Mouse (Mus musculus) embryonic facial prominence, embryonic 14.5 days (tissue): Measurements from ENCODE around the gene Fam92b. TPM values are rescaled to one million over a fixed set of nuclear protein-coding genes. Genes with fewer than 3 reads are reported as not detected.

ENCODE experiments used
- ATAC-seq: fragments of 200-750 bp; cut with Nextera tagmentation; 2 replicates; pipeline ENCODE4 v1.8.0; 2017; ENCODE audit warnings: low read depth, moderate number of reproducible peaks, moderate TSS enrichment
- DNase-seq: peaks from one replicate; pipeline ENCODE4 v3.0.0-alpha.2; 2015; ENCODE audit warnings: low spot score
- H3K27ac ChIP-seq: fragments of 300-500 bp; sonication (generic); replicated peaks from 2 replicates; pipeline ENCODE4 v1.5.1; 2014; ENCODE audit warnings: low read depth, mild to moderate bottlenecking, low read length, moderate library complexity
- H3K27me3 ChIP-seq: fragments of 300-500 bp; sonication (generic); replicated peaks from 2 replicates; pipeline ENCODE4 v1.6.1; 2014; ENCODE audit warnings: low read length; ENCODE audit not compliant: control insufficient read depth, insufficient read depth
- H3K36me3 ChIP-seq: fragments of 300-500 bp; sonication (generic); 2 replicates; pipeline ENCODE4 v1.6.1; 2014; ENCODE audit warnings: low read length, mixed read lengths; ENCODE audit not compliant: control insufficient read depth, insufficient read depth
- H3K4me1 ChIP-seq: fragments of 300-500 bp; sonication (generic); 2 replicates; pipeline ENCODE4 v1.6.1; 2014; ENCODE audit warnings: antibody characterized with exemption, low read length; ENCODE audit not compliant: control insufficient read depth, insufficient read depth
- H3K4me2 ChIP-seq: fragments of 300-500 bp; sonication (generic); 2 replicates; pipeline ENCODE4 v1.6.1; 2014; ENCODE audit warnings: low read depth, mild to moderate bottlenecking, low read length, moderate library complexity, mixed read lengths
- H3K4me3 ChIP-seq: fragments of 300-500 bp; sonication (generic); 2 replicates; pipeline ENCODE4 v1.5.1; 2014; ENCODE audit warnings: low read depth, mild to moderate bottlenecking, low read length
- H3K9ac ChIP-seq: fragments of 300-500 bp; sonication (generic); 2 replicates; pipeline ENCODE4 v1.6.1; 2014; ENCODE audit warnings: low read depth, mild to moderate bottlenecking, low read length, moderate library complexity, mixed read lengths
- H3K9me3 ChIP-seq: fragments of 300-500 bp; sonication (generic); 2 replicates; pipeline ENCODE4 v1.6.1; 2016; ENCODE audit warnings: low read length; ENCODE audit not compliant: control insufficient read depth
- WGBS: fragments of 180-500 bp; shearing (Covaris S2); extraction: QIAGEN DNeasy Blood & Tissue Kit; methylation state at CpG from one replicate; pipeline ENCODE4 v1.1.7; 2014; 5-methylcytosine and 5-hydroxymethylcytosine counted together
- polyA plus RNA-seq: library from polyadenylated mRNA; unstranded; fragments of >200 nt; fragmentation: Nextera tagmentation; extraction: Ambion mirVana; gene quantifications from 2 replicates; pipeline ENCODE4 v1.2.1, GENCODE M21; 2014

Gene Fam92b
- polyA plus RNA-seq, 1 experiment from 2014 or later, result 3.5 TPM

DNA sequence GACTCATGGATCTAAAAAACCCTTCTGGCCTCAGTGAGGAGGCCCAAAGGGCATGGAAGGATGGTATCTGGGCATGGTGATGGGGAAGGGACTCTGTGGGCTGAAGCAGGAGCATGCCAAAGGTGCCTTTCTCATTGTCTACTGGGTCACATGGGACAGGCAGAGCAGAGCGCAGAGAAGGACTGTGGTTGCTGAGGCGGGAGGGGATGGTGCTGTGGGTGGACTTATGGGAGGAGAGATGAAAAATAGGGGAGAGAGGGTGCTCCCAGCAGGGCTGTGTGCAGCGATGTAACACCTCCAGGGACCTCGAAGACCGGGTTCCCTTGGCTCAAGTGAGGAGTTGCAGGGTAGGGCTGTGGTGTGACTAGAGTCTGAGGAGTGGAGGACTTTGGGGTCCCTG, 14.9 kb upstream of the Fam92b start:
- H3K4me1 ChIP-seq, result peaks cover 12% of the 10 kb centered on the region
- DNase-seq, result no peak
- H3K4me3 ChIP-seq, result no peak overlapping the region
- H3K27ac ChIP-seq, result peak overlapping the region; percentile 78; the same call in 1 of the 2 replicates
- no peak overlapping the region for H3K4me2 ChIP-seq
- 96% methylated on average over 5 of the region's 5 CpGs for WGBS
- H3K27me3 ChIP-seq, result no peaks in the 10 kb centered on the region
- H3K36me3 ChIP-seq, result no peaks in the 10 kb centered on the region
- no peak overlapping the region for H3K9ac ChIP-seq
- no peaks in the 10 kb centered on the region for H3K9me3 ChIP-seq
- no peak for ATAC-seq

DNA sequence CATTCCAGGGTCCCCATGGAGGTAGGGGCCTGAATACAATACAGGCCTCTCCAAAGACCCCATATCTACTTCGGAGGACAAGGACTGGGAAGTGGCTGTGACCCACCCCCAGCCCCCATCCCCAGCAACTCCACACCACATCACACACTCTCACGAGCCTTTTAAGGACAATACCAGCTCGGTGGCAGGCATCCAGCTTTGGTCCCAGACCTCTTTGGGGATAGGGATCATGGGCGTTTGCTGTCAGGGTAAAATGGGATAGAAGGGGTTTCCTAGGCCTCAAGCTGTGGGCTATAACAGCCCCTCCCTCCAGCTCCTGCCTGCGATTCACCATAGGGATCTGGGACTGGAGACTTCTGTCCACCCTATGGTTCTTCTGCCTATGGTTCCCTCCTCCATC, 14.4 kb upstream of the Fam92b start:
- Histone ChIP-seq H3K4me2 (no peak overlapping the region), H3K36me3 (no peaks in the 10 kb centered on the region), H3K9ac (peak overlapping the region; percentile 17), H3K4me3 (no peak overlapping the region), H3K27me3 (no peaks in the 10 kb centered on the region), H3K27ac (peak overlapping the region; percentile 78), H3K4me1 (peaks cover 13% of the 10 kb centered on the region), H3K9me3 (no peaks in the 10 kb centered on the region)
- no peak for ATAC-seq
- DNase-seq, result no peak
- 54% methylated on average over 5 of the region's 5 CpGs for WGBS

DNA sequence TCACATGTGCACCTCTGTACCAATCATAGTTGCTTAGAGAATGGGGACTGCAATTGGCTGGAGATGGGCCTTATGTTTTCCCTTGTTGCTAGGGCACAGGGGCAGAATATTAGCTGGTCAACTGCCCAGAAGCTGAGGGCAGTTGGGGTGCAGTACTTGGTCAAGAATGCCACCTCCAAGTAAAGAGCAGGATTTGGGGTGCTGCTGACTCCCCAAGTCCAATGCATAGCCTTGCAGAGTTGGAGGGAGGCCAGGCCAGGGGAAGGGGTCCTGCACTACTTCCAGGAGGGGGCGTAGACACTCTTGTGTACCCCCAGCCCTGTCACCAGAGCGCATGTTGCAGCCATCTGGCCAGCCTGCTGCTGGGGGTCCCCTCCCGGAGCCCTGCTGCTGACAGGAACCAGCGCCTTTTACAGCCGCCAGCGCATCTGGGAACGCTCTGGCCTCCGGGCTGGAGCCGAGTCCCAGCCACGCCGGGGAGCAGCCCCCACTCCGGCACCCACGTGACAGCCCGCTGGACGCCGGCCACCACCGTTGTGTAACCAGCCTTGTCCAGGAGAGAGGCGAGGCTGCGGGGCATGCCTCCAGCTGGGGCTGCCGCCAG, 13.6 kb upstream of the Fam92b start:
- H3K9me3 ChIP-seq, result no peaks in the 10 kb centered on the region
- peak overlapping the region; percentile 16 for H3K4me3 ChIP-seq
- no peaks in the 10 kb centered on the region for H3K36me3 ChIP-seq
- ATAC-seq (peak; percentile 91), DNase-seq (peak; percentile 90)
- peak overlapping the region; percentile 17 for H3K9ac ChIP-seq
- peak overlapping the region; percentile 78 for H3K27ac ChIP-seq
- WGBS, result 34% methylated on average over 4 of the region's 20 CpGs
- H3K4me2 ChIP-seq, result peak overlapping the region; percentile 49
- no peaks in the 10 kb centered on the region for H3K27me3 ChIP-seq
- H3K4me1 ChIP-seq, result peaks cover 20% of the 10 kb centered on the region

DNA sequence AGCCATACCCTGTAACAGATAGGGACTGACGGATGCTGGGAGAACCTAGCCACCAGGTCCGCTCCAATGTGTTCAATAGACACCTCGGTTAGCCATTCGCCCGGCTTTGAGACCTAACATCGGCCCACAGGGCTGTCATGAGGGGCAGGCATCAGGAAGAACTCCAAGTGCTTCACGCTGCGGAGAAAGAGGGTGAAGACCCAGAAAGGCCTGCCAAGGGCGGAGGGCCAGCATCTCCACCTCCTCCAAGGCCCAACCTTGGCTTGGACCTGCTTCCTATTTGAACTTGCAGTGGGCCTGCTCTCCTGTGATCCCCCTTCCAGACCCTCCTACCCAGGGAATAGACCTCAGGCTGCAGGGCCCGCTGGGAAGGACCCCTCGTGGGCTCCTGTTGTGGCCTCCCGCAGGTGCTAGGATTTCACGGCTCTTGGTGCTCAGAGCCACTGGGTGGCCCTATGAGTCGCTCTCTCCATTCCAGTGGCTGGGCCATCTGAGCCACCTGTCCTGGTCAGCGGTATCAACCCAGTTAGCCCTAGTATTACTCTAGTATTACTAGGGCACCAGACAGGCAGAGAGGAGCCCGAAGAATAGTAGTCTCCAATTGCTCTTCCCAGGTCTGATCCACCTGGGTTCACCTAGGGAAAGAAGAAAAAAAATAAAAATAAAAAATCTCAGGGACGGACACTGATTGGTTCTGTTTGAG, 13.0 kb upstream of the Fam92b start:
- Histone ChIP-seq H3K27me3 (no peaks in the 10 kb centered on the region), H3K9me3 (no peaks in the 10 kb centered on the region), H3K4me1 (peaks cover 27% of the 10 kb centered on the region), H3K36me3 (no peaks in the 10 kb centered on the region), H3K27ac (no peak overlapping the region), H3K4me3 (no peak overlapping the region), H3K4me2 (no peak overlapping the region), H3K9ac (no peak overlapping the region)
- DNase-seq (no peak), ATAC-seq (no peak)
- WGBS, result 82% methylated on average over 17 of the region's 17 CpGs

DNA sequence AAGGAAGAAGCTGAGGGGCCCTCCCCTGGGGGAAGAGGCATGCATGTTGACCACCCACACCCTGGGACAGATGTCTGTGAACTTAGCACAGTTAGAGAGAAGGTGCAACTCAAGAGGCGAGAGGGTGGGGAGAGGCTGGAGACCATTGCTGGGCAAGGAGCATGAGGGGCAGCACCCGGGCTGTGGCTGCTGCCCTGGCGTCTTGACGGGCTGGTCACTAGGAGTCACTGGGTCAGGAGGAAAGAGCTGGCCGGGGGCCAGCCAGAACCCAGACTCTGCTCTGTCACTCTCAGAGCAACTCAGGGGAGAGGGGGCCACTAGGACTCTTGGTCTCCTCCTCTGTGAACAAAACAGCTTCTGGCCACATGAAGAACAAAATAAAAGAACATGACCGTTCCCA, 12.2 kb upstream of the Fam92b start:
- Histone ChIP-seq H3K27ac (no peak overlapping the region), H3K4me2 (no peak overlapping the region), H3K4me3 (no peak overlapping the region), H3K27me3 (no peaks in the 10 kb centered on the region), H3K36me3 (no peaks in the 10 kb centered on the region), H3K4me1 (peaks cover 35% of the 10 kb centered on the region), H3K9ac (no peak overlapping the region), H3K9me3 (no peaks in the 10 kb centered on the region)
- 83% methylated on average over 6 of the region's 6 CpGs for WGBS
- no peak for DNase-seq
- ATAC-seq, result no peak

DNA sequence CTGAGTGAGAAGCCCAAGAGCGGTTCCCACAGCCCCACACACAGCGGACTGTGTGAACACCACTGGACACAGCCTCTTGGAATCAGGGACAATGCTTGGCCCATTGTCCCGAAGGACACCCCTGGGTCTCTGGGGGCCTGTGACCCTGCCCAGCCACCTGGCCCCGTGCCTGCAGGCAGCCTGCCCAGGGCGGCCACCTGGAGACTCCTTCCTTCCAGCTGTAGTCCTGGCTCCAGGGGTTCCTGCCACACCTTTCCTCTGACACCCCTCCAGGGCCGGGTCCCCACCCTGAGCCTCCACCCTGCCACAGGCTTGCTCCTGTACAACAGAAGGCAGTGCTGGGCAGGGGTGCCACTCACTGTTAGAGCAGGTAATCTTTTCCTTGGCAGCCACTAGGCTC, 11.2 kb upstream of the Fam92b start:
- ATAC-seq (no peak), DNase-seq (no peak)
- Histone ChIP-seq H3K4me1 (peaks cover 38% of the 10 kb centered on the region), H3K9me3 (no peaks in the 10 kb centered on the region), H3K4me2 (no peak overlapping the region), H3K27ac (no peak overlapping the region), H3K27me3 (no peaks in the 10 kb centered on the region), H3K9ac (no peak overlapping the region), H3K36me3 (no peaks in the 10 kb centered on the region), H3K4me3 (no peak overlapping the region)
- 86% methylated on average over 6 of the region's 6 CpGs for WGBS

DNA sequence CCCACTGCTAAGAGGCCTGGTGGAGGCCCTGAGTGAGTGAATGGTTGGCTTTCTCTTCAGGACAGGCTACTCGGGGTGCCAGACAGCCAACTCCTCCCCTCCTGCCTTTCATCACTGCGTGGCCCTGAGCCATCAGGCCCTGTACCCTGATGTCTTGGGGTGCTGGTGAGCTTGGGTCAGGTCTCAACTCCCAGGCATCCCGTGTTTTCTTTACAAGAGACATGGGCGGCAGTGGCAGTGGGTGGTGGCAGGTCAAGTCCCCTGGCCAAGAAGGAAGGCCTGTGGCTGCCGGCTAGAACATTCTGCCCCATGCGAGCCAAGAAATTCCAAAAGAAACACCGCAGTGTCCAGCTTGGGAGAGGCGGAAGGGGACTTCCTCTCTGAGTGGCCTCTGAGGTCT, 9.2 kb upstream of the Fam92b start:
- WGBS, result 56% methylated on average over 8 of the region's 8 CpGs
- ATAC-seq, result no peak
- peaks cover 33% of the 10 kb centered on the region for H3K4me1 ChIP-seq
- no peaks in the 10 kb centered on the region for H3K27me3 ChIP-seq
- no peaks in the 10 kb centered on the region for H3K9me3 ChIP-seq
- H3K9ac ChIP-seq, result no peak overlapping the region
- H3K4me2 ChIP-seq, result no peak overlapping the region
- no peak overlapping the region for H3K4me3 ChIP-seq
- no peak for DNase-seq
- H3K36me3 ChIP-seq, result no peaks in the 10 kb centered on the region
- H3K27ac ChIP-seq, result no peak overlapping the region

DNA sequence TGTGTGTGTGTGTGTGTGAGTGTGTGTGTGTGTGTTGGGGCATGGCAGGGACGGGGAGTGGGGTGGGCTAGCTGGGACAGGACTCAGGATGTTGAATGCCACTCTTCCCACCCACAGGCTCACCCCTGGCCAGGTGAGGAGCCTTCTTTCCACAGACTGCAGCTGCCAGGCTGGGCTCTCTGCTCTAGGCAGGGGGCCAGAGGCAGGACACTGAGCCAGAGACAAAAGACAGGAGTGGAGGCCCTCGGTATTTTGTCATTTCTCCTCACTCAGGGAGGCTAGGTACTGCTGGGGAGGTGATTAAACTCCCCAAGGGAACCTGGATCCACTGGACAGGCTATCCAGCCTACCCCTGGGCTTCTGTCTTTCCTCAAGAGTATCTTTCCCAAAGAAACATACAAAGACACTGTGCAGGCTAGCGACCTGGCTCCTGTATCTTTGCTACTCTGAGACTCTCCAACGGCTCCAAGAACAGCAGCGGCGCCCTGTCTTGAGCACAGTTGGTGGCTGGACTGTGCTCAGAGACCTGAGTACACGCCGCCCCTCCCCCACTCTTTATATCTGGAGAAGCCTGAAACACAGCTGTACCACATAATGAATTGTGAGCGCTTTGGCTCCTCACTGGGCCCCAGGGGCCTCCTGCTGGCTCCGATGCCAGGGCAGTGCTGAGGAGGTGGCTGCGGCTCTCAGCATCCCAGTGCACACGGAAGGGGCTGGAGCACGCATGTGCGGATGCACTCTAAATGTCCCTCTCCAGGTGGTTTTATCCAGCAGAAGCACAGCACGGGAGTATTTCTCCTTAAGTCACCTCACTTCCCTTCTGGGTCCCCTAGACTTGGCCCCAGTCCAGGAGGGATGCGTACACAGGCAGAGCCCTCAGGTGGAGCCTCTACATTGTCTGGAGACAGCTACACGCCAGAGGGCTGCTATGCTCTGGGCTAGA, 7.9 kb upstream of the Fam92b start:
- Histone ChIP-seq H3K9ac (peak overlapping the region; percentile 43; the same call in 1 of the 2 replicates), H3K4me1 (peaks cover 26% of the 10 kb centered on the region), H3K27ac (peak overlapping the region; percentile 78), H3K36me3 (no peaks in the 10 kb centered on the region), H3K27me3 (no peaks in the 10 kb centered on the region), H3K4me3 (no peak overlapping the region), H3K4me2 (peak overlapping the region; percentile 28), H3K9me3 (no peaks in the 10 kb centered on the region)
- DNase-seq (peak; percentile 89), ATAC-seq (peak; percentile 80)
- WGBS, result 13% methylated on average over 17 of the region's 17 CpGs
